Mouse (Mus musculus) spleen, embryonic (tissue): ENCODE measurements around the gene Fam205c.
"Not testable (repeated sequence)": the region's sequence is repeated elsewhere in the genome, so short reads cannot be mapped to it uniquely, and the experiment has no call there.

ENCODE experiments used
- CTCF ChIA-PET: fragments of 350-600 bp; sonication (Branson Sonifier 250); formaldehyde crosslinking; loops from one replicate; lab custom pipeline; 2022; lab: Charles Lee

The Fam205c gene

GRCm38 (mm10) chr4:42877657-42878056, 3.6 kb upstream of the Fam205c start:
- CTCF ChIA-PET: no interaction called here

GRCm38 (mm10) chr4:42876586-42877291, 2.7 kb upstream of the Fam205c start:
- CTCF ChIA-PET: no interaction called here

- CTCF ChIA-PET: no interaction called here
Observed at GRCm38 (mm10) chr4:42872746-42873435, 1.1 kb downstream of the Fam205c start.

- CTCF ChIA-PET: no interaction called here
Observed at GRCm38 (mm10) chr4:42872151-42872550, 1.9 kb downstream of the Fam205c start.

GRCm38 (mm10) chr4:42870748-42871147, 3.3 kb downstream of the Fam205c start:
- CTCF ChIA-PET: interaction anchor here (0.6 kb wide), 1 partner anchor 1650 kb away, joined by 3 read pairs; no protein-coding TSS in a partner anchor

GRCm38 (mm10) chr4:42868193-42868592, 5.8 kb downstream of the Fam205c start:
- CTCF ChIA-PET: no interaction called here

- CTCF ChIA-PET: no interaction called here
Observed at GRCm38 (mm10) chr4:42867390-42867789, 6.6 kb downstream of the Fam205c start.

- CTCF ChIA-PET: not testable (repeated sequence)
Observed at GRCm38 (mm10) chr4:42863487-42863886, 10.5 kb downstream of the Fam205c start.

- CTCF ChIA-PET: not testable (repeated sequence)
Observed at GRCm38 (mm10) chr4:42860483-42860882, 13.6 kb downstream of the Fam205c start.

- CTCF ChIA-PET: not testable (repeated sequence)
Observed at GRCm38 (mm10) chr4:42856671-42857070, 17.4 kb downstream of the Fam205c start, which contains the start of gene Gm12394. Gene Gm12394 (minus strand): TSS chr4:42856771.

GRCm38 (mm10) chr4:42853788-42854187, 20.2 kb downstream of the Fam205c start, which contains the start of gene Fam205a1:
Gene Fam205a1 (minus strand): TSS chr4:42853888.
- CTCF ChIA-PET: not testable (repeated sequence)
